Mouse (Mus musculus) cerebellum, adult 2 months (tissue): Measurements from ENCODE around the gene Traf2.

ENCODE experiments used
- CTCF ChIP-seq: fragments of 200-500 bp; IDR thresholded peaks from 2 replicates; pipeline ENCODE4 v1.5.1; 2011; ENCODE audit warnings: low read depth, mild to moderate bottlenecking, control low read depth, low read length, moderate library complexity, borderline replicate concordance; ENCODE audit not compliant: insufficient read depth
- POLR2A ChIP-seq: fragments of 200-500 bp; IDR thresholded peaks from 2 replicates; pipeline ENCODE4 v1.6.1; 2011; ENCODE audit warnings: low read length, control low read depth, borderline replicate concordance; ENCODE audit not compliant: insufficient read depth

- TF ChIP-seq CTCF (no peak), POLR2A (no peak)
Measured at GRCm38 (mm10) chr2:25500071-25500575, 46.6 kb downstream of the Traf2 start.
